Mouse (Mus musculus) stomach, postnatal 0 days (tissue): Measurements from ENCODE around the gene Bcas3.

Experiments
- CTCF ChIP-seq: IDR thresholded peaks from 2 replicates; pipeline ENCODE4 v1.5.1; 2016; ENCODE audit warnings: antibody characterized with exemption, low read depth, mild to moderate bottlenecking, moderate library complexity
- EP300 ChIP-seq: optimal IDR thresholded peaks from 2 replicates; pipeline ENCODE3; 2016; ENCODE audit warnings: antibody characterized with exemption

- TF ChIP-seq EP300: no peak
- TF ChIP-seq CTCF: no peak
Observed at GRCm38 (mm10) chr11:85520996-85521395, 168.0 kb downstream of the Bcas3 start.
